Mouse (Mus musculus) Patski (cell line): ENCODE measurements around the gene Sult2b1. TPM values are rescaled to one million over a fixed set of nuclear protein-coding genes. Genes with fewer than 3 reads are reported as not detected.

Experiments
- ATAC-seq: fragments of 100-300 bp; one replicate; pipeline ENCODE4 v1.8.0; 2021
- CTCF ChIA-PET: fragments of 350-600 bp; sonication (Branson Sonifier 250); formaldehyde crosslinking; loops from one replicate; lab custom pipeline; 2022; ENCODE audit warnings: inconsistent platforms; lab: Charles Lee
- POLR2A ChIA-PET: fragments of 350-600 bp; sonication (Branson Sonifier 250); formaldehyde crosslinking; loops from one replicate; lab custom pipeline; 2022; ENCODE audit warnings: antibody characterized with exemption, inconsistent platforms; lab: Charles Lee
- DNase-seq: peaks from one replicate; pipeline ENCODE4 v3.0.0-alpha.2; 2011; ENCODE audit warnings: low read depth, low spot score
- H3K27me3 ChIP-seq: fragments of 371-371 bp; one replicate; pipeline ENCODE4 v1.5.1; 2021
- CTCF ChIP-seq: fragments of 100-300 bp; IDR thresholded peaks from one replicate; pipeline ENCODE4 v1.5.1; 2021
- in situ Hi-C: fragments of 300-500 bp; cut with MboI; formaldehyde crosslinking; loops from 3 replicates; pipeline ENCODE4 v1.11.1; 2018; ENCODE audit warnings: low pct_unique_long_range_greater_than_20kb, mixed read lengths
- polyA plus RNA-seq: library from polyadenylated mRNA; unstranded; gene quantifications from one replicate; pipeline ENCODE4 v1.2.3, GENCODE M21; 2021

Sult2b1 gene
- polyA plus RNA-seq, 1 experiment from 2014 or later = 1.4 TPM

DNA sequence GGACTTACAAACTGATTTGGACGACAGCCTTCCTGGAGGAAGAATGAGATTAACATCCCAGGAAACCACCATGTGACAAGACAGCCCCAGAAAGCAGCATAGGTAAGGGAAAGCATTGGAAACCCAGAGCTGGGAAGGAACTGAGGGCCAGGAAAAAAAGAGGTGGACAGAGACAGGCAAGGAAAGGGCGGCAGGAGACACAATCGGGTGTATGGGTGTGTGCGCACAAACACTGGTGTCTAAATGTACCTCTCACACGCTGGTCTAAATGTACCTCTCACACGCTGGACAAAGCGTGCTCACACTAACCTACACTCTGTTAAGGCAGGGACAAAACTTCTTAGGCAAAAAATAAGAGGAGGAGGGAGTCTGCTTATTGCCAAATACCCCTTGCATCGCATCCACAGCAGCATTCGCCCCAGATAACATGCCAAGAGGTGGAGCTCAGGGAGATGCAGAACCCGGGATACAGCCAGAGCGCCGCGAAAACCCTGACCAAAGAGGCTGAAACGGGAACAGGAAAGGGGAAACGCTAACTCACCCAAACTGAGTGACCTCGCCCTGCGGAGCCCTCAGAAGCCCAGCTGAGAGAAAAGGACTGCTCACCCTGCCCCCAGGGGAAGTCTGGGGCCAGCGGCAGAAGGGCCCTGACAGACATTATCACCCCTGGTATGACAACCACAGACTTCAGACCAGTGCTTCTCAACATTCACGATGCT is 68.6 kb downstream of the Sult2b1 start:
- no peaks in the 10 kb centered on the region for H3K27me3 ChIP-seq
- ATAC-seq (no peak), DNase-seq (no peak)
- in situ Hi-C loops = loop anchor here (25.0 kb wide), 1 partner anchor 854 kb away; the partner anchor contains the start of genes Pnkp and Ptov1
- CTCF ChIA-PET = no interaction called here
- POLR2A ChIA-PET = interaction anchor here (4.4 kb wide), 1 partner anchor 8 kb away, joined by 28 read pairs; no protein-coding TSS in a partner anchor
- TF ChIP-seq CTCF = no peak

DNA sequence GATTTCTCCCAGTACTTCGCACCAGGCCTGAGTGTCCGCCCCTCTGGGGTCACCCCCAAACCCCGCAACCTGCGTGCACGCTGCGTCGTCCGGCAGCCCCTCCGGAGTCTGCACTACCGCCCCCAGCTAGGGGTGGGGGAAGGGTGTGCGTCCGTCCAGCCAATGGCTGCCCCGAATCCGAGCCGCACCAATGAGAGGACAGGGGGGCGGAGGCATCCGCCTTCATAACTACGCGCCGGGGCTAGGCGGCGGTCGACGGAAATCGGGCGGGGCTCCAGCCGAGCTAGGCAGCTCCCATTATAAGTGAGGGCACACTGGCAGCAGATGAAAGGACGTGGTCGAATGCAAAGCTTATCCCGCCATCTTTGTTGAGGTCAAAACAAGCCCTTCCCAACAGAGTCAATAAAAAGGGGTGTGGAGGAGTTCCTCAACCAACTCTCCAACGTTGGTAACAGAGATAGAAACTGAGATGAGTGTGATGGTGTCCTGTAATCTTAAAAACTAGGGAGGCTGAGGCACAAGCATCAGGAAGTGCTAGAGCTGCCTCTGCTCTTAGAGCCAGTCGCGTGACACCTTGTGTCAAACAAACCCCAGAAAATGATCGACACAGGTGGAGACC is 69.3 kb downstream of the Sult2b1 start, which contains the start of gene Rpl18:
Gene Rpl18 (plus strand): TSS at position 368 of the 619 bp plus-strand sequence.
- no peaks in the 10 kb centered on the region for H3K27me3 ChIP-seq
- DNase-seq (no peak), ATAC-seq (peak; percentile 82)
- ChIA-PET CTCF (no interaction called here), POLR2A (no interaction called here)
- in situ Hi-C loops = loop anchor here (25.0 kb wide), 1 partner anchor 853 kb away; the partner anchor contains the start of genes Pnkp and Ptov1
- no peak for TF ChIP-seq CTCF

DNA sequence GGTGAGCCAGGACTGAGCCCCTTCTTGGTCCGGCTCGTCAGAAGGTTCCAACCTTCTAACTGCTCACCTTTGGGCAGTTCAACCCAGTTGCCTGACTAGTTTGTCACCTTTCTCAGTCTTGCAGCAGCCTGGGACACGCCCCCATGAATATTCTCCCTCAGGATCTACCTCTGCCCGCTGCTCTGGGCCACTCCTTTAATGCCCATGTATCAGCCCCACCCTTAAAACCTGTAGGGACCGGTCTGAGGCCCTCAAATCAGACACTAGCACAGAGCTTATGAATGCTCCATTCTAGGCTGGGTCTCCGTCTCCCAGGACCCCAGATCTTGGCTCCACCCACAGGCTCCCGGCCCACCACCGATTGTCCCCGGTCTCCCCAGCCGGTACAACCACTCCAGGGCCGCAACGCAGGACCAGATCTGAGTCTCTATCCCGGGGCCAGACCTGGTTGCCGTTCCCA is 69.8 kb downstream of the Sult2b1 start:
- no peak for DNase-seq
- no peak for TF ChIP-seq CTCF
- no peaks in the 10 kb centered on the region for H3K27me3 ChIP-seq
- in situ Hi-C loops = loop anchor here (25.0 kb wide), 1 partner anchor 852 kb away; the partner anchor contains the start of genes Pnkp and Ptov1
- CTCF ChIA-PET = no interaction called here
- ATAC-seq = peak; percentile 7
- POLR2A ChIA-PET = no interaction called here

DNA sequence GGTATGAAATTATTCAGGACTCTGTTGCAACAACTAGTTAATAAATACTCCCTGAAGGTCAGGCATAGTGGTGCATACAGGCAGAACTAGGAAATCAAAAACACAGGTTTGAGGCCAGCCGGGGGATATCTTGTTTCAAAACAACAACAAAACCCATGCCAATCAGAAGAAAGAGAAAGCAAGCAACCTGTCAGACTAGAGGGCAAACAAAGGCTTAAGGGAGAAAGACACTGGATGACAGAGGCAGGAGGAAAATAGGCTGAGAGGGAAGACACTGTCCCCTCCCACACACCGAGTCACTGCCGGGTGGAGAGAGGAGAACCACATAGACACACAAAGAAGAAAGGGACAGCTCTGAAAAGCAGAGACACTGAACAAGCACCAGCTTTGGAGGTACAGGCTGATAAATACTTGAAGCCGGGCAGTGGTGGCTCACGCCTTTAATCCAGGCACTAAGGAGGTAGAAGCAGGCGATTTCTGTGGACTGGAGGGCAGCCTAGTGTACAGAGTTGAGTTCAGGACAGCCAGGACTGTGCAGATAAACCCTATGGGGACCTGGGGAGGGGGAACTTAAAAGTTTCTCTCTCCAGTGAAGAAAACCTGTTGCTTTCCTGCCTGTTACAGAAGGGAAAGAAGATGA is 70.5 kb downstream of the Sult2b1 start:
- ATAC-seq = no peak
- DNase-seq = no peak
- ChIA-PET POLR2A (no interaction called here), CTCF (no interaction called here)
- TF ChIP-seq CTCF = no peak
- H3K27me3 ChIP-seq = no peaks in the 10 kb centered on the region
- in situ Hi-C loops = loop anchor here (25.0 kb wide), 1 partner anchor 852 kb away; the partner anchor contains the start of genes Pnkp and Ptov1

DNA sequence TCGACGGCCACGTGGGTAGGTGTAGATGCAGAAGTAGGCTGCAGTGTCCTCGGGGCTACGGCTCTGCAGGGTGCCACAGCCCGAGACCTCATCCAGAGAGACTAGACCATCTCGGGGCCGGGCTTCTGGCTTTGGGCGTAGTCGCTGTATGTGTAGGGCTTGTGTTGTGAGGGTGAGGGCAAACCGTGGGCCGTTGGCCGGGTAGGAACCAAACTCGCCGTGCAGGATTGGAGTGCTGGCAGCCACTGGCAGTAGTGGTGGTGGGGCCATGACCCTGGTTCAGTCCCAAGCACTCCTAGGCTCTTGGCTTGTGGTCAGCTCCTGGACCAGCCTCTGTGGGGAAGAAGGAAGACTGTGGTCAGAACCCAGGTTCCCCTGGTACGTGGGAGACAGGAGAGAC is 71.1 kb downstream of the Sult2b1 start:
- DNase-seq = no peak
- in situ Hi-C loops = loop anchor here (25.0 kb wide), 1 partner anchor 851 kb away; the partner anchor contains the start of genes Pnkp and Ptov1
- no peaks in the 10 kb centered on the region for H3K27me3 ChIP-seq
- CTCF ChIA-PET = no interaction called here
- no peak for TF ChIP-seq CTCF
- POLR2A ChIA-PET = no interaction called here
- no peak for ATAC-seq

DNA sequence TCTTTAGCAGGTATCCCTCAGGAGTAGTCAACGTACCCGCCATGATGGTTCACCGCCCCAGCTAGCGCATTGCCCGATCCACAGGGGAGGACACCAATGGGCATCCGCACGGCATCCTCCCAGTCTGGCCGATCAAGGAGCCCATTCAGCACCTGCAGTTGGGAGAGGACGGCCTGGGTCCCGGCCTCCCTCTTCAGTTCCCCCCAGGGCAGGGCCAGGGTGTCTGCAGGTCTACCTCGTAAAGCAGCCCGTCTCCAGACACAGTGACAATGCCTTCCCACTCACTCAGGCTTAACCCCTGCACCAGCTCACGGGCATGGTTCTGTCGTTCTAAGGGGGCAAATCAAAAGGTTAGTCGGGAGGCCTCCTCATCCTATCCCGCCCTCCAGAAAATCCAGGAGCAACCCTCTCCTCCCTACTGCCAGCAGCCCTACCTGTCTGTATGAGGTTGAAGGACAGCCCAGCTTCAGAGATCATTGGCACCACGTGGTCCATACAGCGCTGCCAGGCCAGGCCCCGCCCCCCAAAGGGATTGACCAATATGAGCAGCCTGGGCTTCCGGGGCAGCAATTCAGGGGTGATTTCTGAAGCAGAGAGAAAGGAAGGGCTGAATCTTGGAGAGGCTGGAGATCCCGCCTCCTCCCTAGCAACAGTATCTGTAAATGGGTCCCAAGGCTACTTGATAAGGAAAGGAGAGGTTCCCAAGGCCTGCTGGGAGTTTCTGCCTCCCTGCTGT is 72.3 kb downstream of the Sult2b1 start:
- CTCF ChIA-PET = no interaction called here
- no peaks in the 10 kb centered on the region for H3K27me3 ChIP-seq
- ATAC-seq (no peak), DNase-seq (no peak)
- in situ Hi-C loops = loop anchor here (25.0 kb wide), 1 partner anchor 850 kb away; the partner anchor contains the start of genes Pnkp and Ptov1
- TF ChIP-seq CTCF = no peak
- POLR2A ChIA-PET = no interaction called here

DNA sequence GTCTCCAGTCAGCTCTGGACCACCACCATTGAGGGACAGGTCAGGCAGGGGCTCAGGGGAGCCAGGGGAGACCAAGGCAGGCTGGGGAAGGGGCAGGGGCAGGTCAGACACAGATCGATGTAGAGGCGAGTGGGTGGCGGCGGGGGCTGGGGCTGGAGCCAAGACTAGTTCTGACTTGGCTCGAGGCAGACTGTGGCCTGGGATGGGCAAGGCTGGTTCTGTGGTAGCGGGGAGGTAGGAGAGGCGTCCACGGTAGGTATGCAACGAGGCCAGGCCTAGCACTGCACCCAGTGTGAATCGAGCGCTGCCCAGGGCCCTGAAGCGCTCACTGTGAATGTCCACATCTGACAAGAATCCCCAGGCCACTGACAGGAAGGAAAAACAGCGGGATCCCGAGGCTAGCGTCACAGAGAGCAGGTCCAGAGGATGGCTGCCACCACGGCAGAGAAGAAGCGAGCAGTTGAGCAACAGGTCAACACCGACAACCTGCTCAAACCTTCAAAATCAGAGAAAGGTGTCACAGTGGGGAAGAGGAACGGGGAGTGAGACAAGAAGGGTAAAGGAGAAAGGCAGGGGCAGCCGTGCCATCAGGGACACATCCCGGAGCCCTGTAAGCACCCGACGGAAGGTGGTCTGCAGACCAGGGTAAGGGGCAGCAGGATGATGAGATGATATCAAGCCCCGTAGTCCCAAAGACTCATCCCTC is 73.0 kb downstream of the Sult2b1 start:
- in situ Hi-C loops = loop anchor here (25.0 kb wide), 1 partner anchor 849 kb away; the partner anchor contains the start of genes Pnkp and Ptov1
- H3K27me3 ChIP-seq = no peaks in the 10 kb centered on the region
- ChIA-PET CTCF (no interaction called here), POLR2A (no interaction called here)
- no peak for DNase-seq
- ATAC-seq = no peak
- no peak for TF ChIP-seq CTCF

DNA sequence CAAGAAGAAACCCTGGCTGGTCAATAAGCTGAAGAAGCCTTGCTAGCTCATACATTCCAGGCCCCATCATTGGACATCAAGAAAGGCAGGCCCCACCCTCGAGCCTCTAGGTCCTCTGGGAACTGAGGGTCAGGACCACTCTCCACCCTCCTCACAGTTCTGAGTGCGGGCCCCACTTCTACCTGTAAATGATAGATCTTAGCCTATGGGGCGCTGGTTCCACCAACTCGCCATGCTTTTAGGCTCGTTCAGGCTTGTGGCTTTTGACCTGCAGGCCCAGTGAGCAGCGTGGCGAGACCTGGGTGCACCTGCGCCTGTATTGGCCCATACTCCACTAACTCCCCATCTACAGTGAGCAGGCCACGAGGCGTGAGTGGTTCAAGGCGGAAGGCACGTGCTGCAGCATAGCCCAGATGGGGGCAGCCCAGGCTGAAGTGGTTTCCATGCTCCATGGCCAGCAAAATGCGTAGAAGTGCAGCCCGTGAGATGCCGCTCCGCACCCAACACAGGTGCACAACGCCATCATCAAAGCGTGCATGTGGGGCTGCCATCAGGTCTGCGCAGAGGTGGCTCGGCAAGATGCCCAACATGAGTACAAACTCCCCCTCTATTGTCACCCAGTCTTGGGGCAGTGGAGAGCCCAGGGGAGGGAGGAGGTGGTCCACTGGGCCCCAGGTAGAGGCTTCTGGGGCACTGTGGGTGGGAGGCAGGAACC is 73.8 kb downstream of the Sult2b1 start:
- ATAC-seq (no peak), DNase-seq (no peak)
- CTCF ChIA-PET = no interaction called here
- no peak for TF ChIP-seq CTCF
- in situ Hi-C loops = loop anchor here (25.0 kb wide), 1 partner anchor 848 kb away; the partner anchor contains the start of genes Pnkp and Ptov1
- H3K27me3 ChIP-seq = no peaks in the 10 kb centered on the region
- POLR2A ChIA-PET = no interaction called here
